In the genomic region with DNA sequence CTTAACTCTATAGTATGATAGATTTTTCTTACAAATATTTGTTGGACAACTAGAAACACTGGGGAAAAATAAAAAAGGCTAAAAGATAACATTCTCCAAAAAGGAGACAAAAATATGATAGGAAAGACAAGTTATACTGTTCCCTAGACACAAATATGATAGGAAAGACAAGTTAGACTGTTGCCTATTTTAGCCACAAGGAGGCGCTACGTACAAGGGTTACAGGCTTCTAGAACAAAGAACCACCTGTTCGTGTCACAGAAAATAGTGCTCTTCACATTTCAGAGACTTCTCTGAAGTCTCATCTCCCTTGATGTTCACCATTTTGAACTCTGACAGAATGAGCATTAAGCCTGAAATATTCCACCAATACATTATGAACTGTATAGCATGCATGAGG, we compare ENCODE assay signal across 9 mouse cellular contexts. TPM values are rescaled to one million over a fixed set of nuclear protein-coding genes. Genes with fewer than 3 reads are reported as not detected.
DNase-seq lines count a peak whose midpoint lies in the region; ATAC-seq lines count a peak whose summit lies in the region.
"Had no signal": no experiment of that assay in that cellular context is flagged by ENCODE, and none has a peak within 500 bp of the region (broad histone marks: within the 10 kb centered on the region; RNA-seq: fewer than 3 reads in every experiment).

No protein-coding gene starts in this region.

- peak; percentile 33 to 91 for DNase-seq in frontal cortex, adult 2 months (ENCODE audit: extremely low spot score in 1 of 2, low spot score in 1 of 2)
- peak; percentile 52 for DNase-seq in urinary bladder, postnatal 25 days (ENCODE audit: low spot score)
- no peak for DNase-seq in urinary bladder, postnatal 4 days (ENCODE audit: low spot score in 2 of 2)
- peak; percentile 16 to 61 for DNase-seq in cerebellum, postnatal 36 days
- DNase-seq in layer of hippocampus, adult 18-20 months (ENCODE audit: low spot score in 2 of 2), result peak; percentile 28 to 82
- peak; percentile 71 for DNase-seq in testis, postnatal 10 days (ENCODE audit: low spot score)

- no peak for ATAC-seq in frontal cortex, adult (ENCODE audit: low TSS enrichment)
- ATAC-seq in megakaryocyte progenitor cell, adult 5-6 weeks (replicated peaks; ENCODE audit: poor library complexity), result peak; percentile 66

RNA-seq across cellular contexts. Expression of a gene that starts 53.6 kb away (rescaled TPM):
- 2.5 and 3.4 TPM in 2 replicates for polyA plus RNA-seq in frontal cortex, adult 2 months (2012; rRNA removed)
- total RNA-seq in layer of hippocampus, adult 18-20 months (2021), result 1 to 10 TPM in 1 of 2 experiments, under 1 TPM in 1; 0.56 to 1.2 TPM
- total RNA-seq in megakaryocyte progenitor cell, adult 5-6 weeks (2015), result not detected in 2 replicates
- total RNA-seq in megakaryocyte progenitor cell, adult 5-6 weeks (2017), result not detected in 2 replicates
- polyA plus RNA-seq: liver, embryonic 16.5 days had no signal

RNA-seq across cellular contexts. Expression of a gene that starts 59.0 kb away (rescaled TPM):
- polyA plus RNA-seq in frontal cortex, adult 2 months (2012; rRNA removed), result 65.9 and 73.2 TPM in 2 replicates
- 10 to 100 TPM; 82.8 to 88.6 TPM for total RNA-seq in layer of hippocampus, adult 18-20 months (2021)
- 114 and 118 TPM in 2 replicates for total RNA-seq in megakaryocyte progenitor cell, adult 5-6 weeks (2015)
- total RNA-seq in megakaryocyte progenitor cell, adult 5-6 weeks (2017), result 179 and 224 TPM in 2 replicates

Comparison
In these comparisons a context has a peak if more than half of its experiments do, and no peak if none do; other contexts are left out.
1. DNase-seq: peak in frontal cortex, adult 2 months (2 of 2), urinary bladder, postnatal 25 days (single experiment), cerebellum, postnatal 36 days (2 of 2), layer of hippocampus, adult 18-20 months (2 of 2) and testis, postnatal 10 days (single experiment); none in urinary bladder, postnatal 4 days (0 of 2).